Mouse (Mus musculus): ENCODE results near the gene Grb7. TPM values are rescaled to one million over a fixed set of nuclear protein-coding genes. Genes with fewer than 3 reads are reported as not detected.
A peak's percentile ranks its signal among the peaks of the same experiment; 100 is the strongest.

Gene Grb7
- total RNA-seq (2021): not detected

- DNase-seq: no peak
Measured at GRCm38 (mm10) chr11:98446213-98446561, at the start of gene Grb7. Grb7 (plus strand) TSS chr11:98446394.

DNA sequence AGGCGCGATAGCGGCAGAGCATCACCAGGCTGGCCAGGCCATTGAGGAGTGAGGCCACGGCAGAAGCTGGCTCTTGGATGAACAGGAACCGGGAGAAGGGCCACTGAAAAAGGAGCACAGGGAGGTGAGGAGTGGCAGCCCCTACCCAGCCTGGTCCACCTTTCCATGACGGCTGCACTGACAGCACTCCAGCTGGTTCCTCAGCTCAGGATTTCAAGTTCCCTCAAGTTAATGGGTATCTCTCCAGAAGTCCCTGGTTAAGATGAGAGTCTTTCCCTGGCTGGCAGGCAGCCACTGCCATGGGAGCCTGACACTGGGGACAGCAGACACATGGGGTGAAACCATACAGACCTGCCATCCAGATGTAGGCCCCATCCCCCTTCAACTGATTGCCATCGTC is 48.2 kb upstream of the Grb7 start:
- DNase-seq: no peak

DNA sequence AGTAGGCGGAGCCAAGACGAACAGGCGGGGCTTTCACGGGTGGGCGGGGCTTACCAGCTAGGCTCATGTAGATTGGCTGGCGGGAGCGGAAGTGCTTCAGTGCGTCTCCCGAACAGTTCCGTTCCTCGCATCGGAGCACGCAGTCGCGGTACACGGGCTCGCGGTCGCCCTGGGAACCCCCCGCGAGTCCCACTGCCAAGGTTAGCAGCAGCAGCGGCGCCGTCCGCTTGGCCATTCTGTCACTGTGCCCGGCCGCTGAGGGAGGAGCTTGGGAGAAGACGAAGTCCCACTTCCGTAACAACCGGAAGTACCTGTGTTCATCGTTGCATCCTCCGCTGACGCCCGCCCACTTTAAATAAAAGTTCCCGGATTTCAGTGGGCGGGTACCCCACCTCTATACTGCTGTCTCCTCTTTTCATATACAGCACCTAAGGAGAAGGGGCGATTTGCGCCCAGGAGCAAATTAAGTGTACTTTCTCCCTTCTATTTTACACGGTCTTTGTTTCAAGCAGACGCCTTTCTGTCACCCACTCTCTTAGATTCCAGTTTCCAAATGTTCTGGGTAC is 46.0 kb upstream of the Grb7 start, which contains the start of gene Pgap3:
Gene Pgap3 (minus strand): TSS at position 330 of the 566 bp plus-strand sequence.
- DNase-seq: peak; percentile 88

DNA sequence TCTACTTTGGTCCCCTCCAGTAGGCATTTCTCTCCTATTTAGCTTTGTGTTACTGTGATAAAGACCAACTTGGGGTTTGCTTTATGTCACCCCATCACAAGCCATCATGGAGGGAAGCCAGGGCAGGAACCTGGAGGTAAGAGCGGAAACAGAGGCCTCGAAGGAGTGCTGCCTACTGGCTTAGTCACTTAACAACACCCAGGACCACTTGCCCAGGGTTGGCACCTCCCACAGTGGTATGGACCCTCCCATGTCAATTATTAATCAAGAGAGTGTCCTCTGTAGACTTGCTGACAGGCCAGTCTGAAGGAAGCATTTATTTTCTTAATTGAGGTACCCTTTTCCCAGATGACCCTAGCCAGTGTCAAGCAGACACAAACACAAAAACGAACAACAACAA is 45.4 kb upstream of the Grb7 start:
- no peak for DNase-seq

GRCm38 (mm10) chr11:98406621-98407020 is 39.6 kb upstream of the Grb7 start:
- no peak for DNase-seq

DNA sequence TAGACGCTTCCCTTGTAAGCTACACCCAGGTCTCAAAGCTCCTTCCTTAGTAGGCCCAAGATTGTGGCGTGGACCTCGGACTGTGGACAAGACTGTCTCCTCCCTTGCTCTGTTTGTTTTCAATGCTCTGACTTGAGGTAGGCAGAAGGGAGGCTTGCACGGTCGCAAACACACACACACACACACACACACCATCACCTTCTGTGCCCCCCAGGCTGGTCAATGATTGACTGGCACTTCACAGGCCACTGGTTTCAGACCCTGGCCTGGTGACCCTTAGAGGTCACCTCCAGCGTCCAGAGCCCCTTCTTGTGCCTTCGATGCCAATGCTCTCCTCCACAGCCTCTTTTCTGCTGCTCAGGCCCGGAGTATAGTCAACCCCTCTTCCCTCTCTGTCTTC is 37.3 kb upstream of the Grb7 start:
- DNase-seq: no peak

DNA sequence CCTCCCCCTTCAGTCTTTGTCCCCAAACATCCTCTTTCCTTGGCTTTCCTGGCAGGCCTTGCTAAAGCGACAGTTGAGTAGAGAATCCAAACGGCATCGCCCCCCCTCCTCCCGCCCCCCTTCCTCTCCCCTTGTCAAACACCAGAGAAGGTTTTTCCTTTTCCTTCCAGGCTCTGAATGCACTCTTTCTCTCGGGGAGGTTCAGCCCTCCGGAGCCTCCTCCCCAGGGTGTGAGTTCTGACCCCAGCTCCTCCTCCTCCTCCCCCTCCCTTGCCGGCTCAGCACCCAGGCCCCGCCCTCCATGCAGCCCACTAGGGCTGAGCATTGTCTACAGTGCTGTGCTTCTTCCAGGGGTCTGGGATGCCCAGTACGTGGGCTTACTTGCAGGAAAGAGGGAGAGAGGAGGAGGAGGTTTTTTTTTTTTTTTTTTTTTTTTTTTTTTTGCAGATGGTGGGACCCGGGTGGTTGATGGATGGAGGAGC is 36.8 kb upstream of the Grb7 start:
- DNase-seq: peak; percentile 48

GRCm38 (mm10) chr11:98412273-98412796 is 33.9 kb upstream of the Grb7 start, which contains the start of gene Erbb2:
Erbb2 (plus strand) TSS chr11:98412470.
- peak; percentile 78 for DNase-seq

GRCm38 (mm10) chr11:98412797-98413301 is 33.3 kb upstream of the Grb7 start:
- peak; percentile 47 for DNase-seq

DNA sequence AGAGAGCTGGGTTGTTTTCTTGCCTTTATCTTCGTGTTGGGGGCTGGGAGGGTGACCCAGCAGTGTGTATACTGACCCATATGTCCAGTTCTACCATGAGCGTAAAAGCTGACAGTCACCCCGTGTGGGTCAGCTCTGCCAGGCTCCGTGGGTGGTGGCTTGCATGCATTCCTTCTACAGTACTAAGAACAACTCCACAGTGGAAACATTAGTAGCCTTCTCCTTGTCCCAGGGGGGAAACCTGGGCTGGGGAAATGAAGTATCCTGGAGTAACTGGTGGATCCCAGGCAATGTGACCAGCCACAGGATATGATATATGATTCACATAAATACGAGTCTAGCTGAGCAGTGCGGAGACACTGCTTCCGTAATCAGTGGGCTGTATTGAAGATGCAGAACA is 32.5 kb upstream of the Grb7 start:
- DNase-seq: no peak

- no peak for DNase-seq
Measured at GRCm38 (mm10) chr11:98414162-98414561, 32.0 kb upstream of the Grb7 start.

DNA sequence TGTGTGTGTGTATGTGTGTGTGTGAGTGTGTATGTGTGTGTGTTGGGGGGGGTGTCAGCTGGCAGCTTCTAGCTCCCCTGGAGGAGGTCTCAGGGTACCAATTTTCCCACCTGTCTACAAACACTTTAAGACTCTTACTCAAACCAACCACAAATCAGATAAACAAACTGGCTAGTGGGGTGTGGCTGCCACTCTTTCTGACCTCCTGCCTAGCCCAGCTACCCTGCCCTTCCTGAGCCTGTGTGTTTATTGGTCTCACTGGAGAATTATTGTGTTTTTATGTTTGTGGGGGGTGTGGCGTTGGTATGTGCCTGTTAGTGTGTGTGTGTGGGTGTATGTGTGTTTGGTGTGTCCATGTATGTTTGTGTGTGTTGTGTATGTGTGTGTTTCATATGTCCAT is 29.1 kb upstream of the Grb7 start:
- no peak for DNase-seq

DNA sequence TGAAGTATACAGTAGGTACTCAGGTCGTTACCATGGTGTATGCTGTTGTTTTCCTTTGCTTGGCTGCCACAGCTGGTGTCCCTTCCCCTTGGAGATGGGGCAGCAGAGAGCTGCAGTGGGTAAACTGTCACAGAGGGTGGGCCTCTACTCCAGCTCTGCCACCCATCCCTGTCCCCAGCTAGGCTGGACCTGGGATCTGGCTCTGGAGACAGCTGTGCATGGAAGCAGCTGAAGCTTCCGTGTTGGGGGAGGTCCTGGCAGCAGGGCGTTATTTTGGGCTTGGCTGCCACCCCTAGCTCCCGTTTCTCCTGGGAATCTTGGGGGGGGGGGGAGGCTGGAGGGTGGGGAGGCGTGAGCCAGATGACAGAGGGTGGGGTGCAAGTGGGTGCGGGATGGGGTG is 27.9 kb upstream of the Grb7 start:
- DNase-seq: no peak

GRCm38 (mm10) chr11:98418939-98419547 is 27.2 kb upstream of the Grb7 start:
- DNase-seq: no peak

GRCm38 (mm10) chr11:98426592-98426991 is 19.6 kb upstream of the Grb7 start:
- no peak for DNase-seq

GRCm38 (mm10) chr11:98428436-98428835 is 17.8 kb upstream of the Grb7 start:
- no peak for DNase-seq

DNA sequence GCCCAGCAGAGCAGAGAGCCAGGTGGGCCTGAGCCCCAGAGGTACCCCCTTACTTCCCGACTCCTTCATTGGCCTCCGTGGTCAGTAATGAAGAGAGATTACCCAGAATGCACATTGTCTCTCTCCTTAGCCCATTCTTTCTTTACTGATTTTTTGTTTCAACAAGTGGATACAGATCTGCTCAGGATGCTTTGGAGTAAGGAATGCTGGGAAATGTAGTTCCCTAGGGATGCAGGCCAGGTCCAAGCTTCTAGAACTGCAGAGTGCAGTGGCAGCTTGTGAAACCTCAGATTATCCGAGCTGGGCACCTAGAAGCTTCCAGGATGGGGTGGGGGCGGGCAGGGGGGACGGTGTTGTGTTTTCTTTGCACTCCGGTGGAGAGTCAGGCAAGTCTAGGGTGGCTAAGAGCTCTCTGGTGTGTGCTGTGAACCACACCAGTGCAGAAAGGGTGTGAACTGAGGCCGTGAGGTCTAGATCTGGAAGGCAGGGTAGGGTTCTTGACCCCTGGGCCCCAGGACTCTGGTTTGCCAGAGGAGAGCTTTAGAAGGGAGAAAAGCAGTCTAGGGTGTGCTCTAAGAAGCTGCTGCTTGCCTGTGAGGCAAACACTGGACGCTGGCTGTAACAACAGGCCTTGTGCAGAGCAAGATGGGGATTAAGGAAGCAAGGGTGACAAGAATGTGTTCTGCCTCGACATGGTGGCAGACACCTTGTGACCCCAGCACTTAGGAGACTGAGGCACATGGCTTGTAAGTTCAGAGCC is 14.3 kb upstream of the Grb7 start:
- no peak for DNase-seq

- DNase-seq: no peak
Measured at GRCm38 (mm10) chr11:98435723-98436122, 10.5 kb upstream of the Grb7 start.

- DNase-seq: no peak
Measured at GRCm38 (mm10) chr11:98437441-98437840, 8.8 kb upstream of the Grb7 start.

DNA sequence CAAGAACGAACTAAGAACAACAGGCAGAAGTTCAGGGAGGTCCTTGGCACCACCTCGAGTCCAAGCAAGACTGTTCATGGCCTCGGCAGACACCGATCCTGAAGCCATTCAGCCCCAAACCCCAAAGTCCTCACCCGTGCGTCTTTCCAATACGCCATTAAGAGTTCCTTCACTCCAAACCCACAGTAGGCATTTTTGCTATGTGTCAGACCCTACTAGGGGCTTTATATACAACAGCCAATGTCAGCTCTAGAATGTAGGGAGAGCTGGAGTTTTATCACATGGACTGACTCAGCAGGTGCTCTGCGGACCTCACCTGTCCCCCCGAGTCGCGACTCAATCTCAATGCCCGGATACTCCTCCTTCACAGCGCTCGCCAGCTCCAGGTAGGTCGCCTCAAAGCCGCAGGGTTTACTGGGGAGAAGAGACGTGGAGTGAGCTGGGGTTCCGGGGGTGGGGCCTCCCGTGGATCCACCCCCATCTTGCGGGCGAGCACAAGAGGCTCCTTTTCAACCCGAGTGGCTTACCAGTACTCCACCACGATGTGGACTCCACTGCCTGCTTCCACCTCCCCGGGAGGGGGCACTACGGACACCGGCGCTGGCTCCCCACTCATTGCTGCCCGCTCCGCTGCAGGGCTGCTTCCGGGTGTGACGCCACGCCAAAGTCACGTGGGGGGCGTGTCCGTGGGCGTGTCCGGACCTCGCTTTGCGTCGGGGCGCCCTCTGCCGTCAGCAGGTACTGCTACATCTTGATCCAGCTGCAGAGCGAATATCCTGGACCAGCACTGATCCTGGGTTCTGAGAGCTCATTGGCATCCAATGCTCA is 7.6 kb upstream of the Grb7 start, which contains the start of gene Mien1:
Gene Mien1 (minus strand): TSS at position 661 of the 828 bp plus-strand sequence.
- DNase-seq: peak; percentile 98

DNA sequence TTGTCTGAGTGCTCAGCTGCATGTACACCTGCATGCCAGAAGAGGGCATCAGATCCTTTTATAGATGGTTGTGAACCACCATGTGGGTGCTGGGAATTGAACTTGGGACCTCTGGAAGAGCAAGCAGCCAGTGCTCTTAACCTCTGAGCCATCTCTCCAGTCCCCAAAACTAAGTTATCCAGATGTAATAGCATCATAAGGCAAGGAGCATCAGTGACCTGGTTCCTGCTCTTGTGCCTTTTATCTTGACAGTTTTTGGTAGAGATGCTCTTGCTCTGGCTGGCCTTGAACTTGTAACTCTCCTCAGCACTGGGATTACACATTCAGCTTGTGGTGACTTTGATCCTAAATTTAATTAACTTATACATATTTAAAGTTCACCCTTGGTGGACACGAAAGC is 2.5 kb upstream of the Grb7 start:
- DNase-seq: no peak

DNA sequence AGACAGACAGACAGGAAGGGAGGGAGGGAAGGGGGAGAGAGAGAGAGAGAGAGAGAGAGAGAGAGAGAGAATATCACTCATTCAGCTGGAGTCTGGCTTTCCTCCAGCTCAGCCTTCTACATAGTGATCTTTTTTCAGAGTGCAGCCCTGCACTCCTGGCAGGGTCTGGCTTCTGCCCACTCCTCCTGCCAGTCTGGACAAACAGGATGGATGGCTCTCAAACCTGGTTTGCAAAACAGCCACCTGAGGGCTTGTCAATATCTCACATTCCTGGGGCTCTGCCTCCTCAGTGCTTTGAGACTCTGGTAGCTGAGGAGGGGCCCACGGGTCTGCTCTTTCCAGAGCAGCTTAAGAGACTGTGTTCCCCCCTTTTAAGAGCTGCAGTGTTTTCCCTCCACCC is 956 bp upstream of the Grb7 start:
- no peak for DNase-seq
